Mouse (Mus musculus) urinary bladder, postnatal 36 days (tissue): Measurements from ENCODE around the gene Psmg1.

Source experiments
- DNase-seq, 2 experiments: peaks; one replicate each; pipeline ENCODE4 v3.0.0; 2022; ENCODE audit warnings: low spot score in 2 of 2, mixed read lengths in 1 of 2

The Psmg1 gene

DNA sequence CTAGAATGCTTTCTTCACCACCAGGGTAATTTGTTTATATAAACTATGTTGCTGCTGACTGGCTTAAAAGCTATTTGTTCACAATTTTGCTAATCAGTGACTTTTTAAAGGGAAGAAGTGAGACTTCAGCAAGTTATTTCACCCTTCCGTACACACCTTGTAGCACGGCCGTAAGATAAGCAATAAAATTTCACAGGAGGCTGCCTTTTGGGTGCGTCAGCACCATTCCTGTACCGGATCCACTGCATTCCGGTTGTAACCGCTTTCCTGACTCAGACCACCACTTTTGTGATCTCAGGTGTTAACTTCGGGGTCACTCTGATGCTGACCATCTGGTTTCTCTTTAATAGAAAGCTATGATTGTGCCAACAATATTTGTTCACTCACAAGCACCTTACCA lies 32.7 kb downstream of the Psmg1 start:
- peak in 1 of 2 experiments; percentile 11 for DNase-seq

DNA sequence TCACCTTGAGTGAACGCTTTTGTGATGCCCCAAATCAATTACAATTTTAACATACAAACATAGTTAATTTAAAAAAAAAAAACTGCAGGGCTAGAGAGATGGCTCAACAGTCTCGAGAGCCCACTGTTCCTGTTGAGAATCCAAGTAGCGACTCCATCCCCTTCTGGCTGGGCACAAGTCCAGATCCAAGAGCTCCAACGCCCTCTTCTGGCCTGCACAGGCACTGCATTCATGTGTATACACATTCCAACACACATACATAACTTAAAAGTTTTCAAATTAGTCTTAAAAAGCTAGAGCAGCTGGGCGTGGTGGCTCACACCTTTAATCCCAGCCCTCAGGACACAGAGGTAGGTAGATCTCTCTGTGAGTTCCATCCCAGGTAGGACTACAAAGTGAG lies 34.1 kb downstream of the Psmg1 start:
- DNase-seq, result no peak

DNA sequence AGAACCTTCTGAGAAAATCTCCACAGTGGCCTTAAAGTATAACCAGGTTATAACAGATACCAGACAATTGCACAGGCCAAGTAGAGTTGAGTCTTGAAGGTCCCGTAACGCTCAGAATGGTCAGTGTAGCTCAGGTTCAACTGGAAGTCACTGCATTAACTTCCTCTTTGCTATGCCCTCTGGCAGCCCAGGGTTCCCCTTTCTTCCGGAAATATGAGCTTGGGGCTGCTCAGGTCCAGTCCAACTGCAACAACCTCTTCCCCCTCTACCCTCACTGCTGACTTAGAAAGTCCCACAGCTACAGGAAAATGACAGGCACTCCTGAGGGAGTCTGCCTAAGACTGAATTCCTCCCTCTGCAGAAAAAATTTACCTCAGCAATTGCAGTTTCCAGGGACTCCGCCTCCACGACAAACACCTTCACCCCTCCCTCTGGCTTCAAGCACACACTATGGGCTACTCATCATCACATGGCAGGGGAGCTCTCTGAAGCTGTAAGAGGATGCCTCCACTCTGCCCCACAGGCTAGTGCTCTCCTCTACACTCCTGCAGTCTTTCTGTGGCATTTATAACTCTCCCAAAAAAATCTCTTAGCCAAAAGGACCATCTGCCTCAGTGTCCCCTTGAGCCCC lies 34.9 kb downstream of the Psmg1 start:
- DNase-seq, result no peak

DNA sequence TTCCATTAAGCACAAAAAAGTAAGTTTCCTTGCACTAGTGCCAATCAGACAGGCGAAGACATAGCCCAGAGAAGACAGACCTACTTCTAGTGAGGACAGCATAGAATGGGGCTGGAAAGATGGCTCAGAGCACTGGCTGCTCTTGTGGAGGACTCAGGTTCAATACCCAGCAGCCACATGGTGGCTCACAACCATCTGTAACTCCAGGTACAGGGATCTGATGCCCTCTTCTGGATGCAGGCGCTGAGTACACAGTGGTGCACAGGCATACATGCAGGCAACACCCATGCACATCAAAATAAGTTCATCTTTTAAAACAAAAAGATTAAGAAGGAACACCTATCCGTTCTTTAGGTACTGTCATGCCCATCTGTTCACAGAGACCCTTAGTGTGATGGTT lies 36.4 kb downstream of the Psmg1 start:
- DNase-seq, result no peak

DNA sequence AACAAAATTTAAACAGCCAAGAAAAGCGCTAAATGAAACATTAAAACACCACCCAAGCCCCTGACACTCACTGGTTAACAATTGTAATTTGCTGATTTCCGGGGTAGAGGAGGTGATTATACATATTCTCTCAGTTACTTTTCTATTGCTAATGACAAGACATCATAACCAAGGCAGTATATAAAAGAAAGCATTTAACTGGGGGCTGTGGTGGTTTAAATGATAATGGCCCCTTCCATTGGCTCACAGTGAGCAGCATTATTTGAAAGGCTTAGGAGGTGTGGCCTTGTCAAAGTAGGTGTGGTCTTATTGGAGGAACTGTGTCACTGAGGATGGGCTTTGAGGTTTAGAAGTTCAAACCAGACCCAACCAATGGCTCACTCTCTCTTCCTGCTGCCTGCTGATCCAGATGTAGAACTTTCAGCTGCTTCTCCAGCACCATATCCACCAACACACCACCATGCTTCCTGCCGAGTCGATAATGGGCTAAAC lies 37.6 kb downstream of the Psmg1 start:
- no peak for DNase-seq

DNA sequence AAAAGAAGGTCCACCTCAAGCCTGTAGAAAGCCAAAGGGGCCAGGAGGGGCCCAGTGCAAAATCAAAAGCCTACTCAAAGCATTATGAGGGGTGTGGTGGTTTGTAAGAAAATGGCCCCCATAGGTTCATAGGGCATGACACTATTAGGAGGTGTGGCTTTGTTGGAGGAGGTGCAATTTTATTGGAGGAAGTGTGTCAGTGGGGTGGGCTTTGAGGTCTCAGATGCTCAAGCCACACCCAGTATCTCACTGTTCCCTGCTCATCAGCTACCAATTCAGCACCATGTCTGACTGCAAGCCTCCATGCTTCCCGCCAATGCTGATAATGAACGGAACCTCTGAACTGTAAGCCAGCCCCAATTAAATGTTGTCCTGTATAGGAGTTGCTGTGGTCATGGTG lies 39.3 kb downstream of the Psmg1 start:
- DNase-seq, result no peak

DNA sequence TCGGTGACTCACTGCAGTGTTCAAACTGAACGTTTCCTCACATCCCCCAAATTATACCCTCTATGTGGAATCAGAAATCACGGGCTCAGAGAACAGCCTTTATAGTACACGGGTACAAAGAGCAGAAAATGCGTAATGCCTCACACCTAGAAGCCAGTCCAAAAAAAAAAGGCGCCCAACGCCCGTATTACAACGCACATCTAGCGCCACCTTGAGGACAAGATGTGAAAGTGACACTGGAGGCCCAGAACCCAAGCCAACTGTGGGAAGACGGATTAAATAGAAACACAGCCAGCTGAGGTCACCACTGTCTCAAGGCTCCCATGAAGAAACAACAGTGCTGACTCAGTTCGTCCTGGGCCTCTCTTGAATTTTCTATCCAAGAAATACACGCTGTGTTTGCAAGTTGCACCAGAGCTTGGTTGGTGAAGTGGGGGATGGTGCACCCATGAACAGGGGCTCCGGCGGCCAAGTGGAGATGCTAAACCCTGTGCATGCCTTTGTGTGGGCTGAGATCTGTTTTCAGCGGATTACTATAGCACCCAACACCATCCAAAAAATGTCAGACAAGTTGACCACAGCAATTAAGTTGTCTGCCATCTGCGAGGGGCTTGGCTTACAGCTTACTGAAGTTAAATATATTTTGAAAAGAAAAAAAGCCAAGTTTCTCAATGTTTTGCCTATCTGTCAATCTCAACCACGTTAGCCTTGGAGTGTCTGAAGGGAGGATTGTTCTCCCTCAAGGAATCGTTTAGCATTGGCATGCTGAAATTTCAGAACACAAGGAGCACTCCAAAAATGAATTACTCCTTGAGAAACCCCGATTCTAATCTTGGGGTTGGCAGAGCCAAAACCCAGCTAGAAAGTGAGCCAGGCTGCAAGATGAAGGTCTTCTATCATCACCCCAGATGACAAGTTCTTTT lies 45.1 kb downstream of the Psmg1 start:
- DNase-seq, result peak; percentile 64 to 84

DNA sequence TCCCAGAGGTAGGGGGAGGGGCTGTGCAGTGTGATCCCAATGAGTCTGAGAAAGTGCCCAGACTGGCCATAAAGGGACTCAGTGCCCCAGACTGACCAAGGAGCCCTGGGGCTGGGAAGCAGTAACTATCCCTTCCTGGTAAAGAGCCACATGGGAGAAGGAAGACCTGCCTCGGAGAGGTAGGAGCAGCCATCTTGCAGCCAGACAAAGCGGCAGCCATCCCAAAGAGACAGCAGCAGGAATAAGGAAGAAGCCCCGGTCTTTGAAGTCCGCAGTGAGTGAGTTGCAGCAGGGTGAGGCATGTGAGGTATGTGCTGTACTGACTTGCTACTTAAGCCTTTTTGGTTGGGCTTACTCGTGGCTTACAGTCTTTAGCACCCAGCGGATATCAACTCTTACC lies 47.6 kb downstream of the Psmg1 start:
- DNase-seq, result no peak

DNA sequence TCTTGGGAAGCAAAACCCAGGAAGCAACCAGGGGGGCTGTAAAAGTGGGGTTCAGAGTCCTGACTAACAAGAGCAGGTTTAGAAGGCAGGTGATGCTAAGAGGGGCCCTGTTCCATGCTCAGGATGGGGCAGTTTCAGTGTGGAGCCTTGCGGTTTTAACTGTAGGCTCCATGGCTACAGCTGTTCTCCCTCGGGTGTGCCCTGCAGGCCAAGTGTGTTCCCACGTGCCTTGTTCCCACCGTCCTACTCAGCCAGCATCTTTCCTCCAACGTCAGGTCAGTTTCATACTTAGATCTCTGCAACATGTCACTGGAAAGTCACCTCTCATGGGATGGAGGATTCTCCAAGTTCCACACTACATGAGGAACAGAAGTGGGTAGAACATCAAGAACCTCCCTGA lies 49.2 kb downstream of the Psmg1 start:
- DNase-seq, result no peak

DNA sequence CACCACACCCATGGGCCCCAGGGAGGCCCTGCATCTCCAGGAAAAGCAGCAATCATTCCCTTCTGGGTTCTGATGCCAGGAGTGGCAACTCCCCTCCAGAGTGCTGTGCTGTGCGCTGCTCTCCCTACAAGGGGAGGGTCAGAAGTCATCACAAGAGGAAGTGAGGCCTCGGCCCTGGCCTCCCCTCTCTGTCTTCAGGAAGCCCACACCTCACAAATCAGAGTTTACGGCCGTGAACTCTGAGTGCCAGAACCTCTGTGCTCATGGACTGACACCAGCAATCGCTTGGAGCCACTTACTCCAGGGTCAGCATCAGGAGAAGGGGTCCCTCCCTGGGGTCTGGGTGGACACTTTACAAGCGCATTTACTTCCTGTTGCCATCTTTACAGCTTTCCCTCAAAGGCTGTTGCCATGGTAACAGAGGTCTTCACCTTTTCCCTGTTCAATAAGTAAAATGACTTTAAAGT lies 55.2 kb downstream of the Psmg1 start:
- DNase-seq, result no peak

DNA sequence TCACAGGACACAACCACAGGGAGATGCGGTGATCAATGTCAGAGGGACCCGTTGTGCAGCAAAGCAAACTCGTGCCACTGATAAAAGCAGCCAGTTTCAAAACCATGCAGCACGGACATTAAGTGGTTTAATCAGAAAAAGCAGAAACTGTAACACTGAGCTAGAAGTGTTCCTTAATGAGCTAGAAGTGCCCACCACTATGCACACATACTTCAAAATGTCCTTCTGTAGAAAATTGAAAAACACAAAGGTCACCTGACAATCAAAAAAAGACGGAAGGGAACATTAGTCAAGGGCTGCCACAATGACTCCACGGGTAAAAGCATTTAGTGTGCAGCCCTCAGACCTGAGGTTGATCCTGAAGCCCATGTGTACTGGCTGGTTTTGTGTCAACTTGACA lies 57.9 kb downstream of the Psmg1 start:
- DNase-seq, result no peak

DNA sequence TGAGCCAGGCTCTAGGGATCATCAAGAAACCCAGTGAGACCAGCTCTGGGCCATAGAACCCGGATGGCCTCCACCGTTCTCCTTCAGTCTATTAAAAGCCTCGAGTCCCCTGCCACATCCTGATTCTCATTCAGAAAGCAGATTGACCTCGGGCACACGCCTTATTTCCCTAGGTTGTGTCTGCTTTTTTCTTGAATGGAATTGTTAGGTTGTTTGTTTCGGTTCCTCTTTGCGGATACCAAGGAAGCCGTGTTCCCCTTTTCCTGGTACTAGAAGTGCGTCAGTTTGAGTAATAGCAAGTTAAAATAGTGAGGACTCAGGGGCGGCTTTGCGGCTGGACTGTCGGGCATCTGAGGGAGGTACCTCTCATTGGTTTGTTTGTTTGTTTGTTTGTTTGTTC lies 59.3 kb downstream of the Psmg1 start:
- DNase-seq, result peak in 1 of 2 experiments; percentile 9
